Mouse (Mus musculus) E14TG2a.4 (cell line): Measurements from ENCODE around the gene Zic4.

Experiments used
- H3K27me3 ChIP-seq: 2 replicates; pipeline ENCODE4 v1.6.1; 2014; ENCODE audit warnings: low read length, control low read depth; ENCODE audit not compliant: insufficient read depth
- H3K36me3 ChIP-seq: 2 replicates; pipeline ENCODE4 v1.6.1; 2014; ENCODE audit warnings: low read length, control low read depth; ENCODE audit not compliant: insufficient read depth
- H3K4me1 ChIP-seq: replicated peaks from 2 replicates; pipeline ENCODE4 v1.6.1; 2014; ENCODE audit warnings: low read depth, low read length, control low read depth
- H3K4me3 ChIP-seq: replicated peaks from 2 replicates; pipeline ENCODE4 v1.5.1; 2014; ENCODE audit warnings: mild to moderate bottlenecking, low read length
- H3K9me3 ChIP-seq: 2 replicates; pipeline ENCODE4 v1.6.1; 2014; ENCODE audit warnings: low read length, control low read depth
- CTCF ChIP-seq: conservative IDR thresholded peaks from 2 replicates; pipeline ENCODE4 v1.5.1; 2014; ENCODE audit warnings: low read length
- NANOG ChIP-seq: IDR thresholded peaks from 2 replicates; pipeline ENCODE4 v1.6.1; 2014; ENCODE audit warnings: borderline replicate concordance, low read length, mixed read lengths
- POU5F1 ChIP-seq: IDR thresholded peaks from 2 replicates; pipeline ENCODE4 v1.6.1; 2014; ENCODE audit warnings: low read length, borderline replicate concordance

Gene Zic4

GRCm38 (mm10) chr9:91361856-91362601 lies at the start of gene Zic4:
Gene Zic4 (plus strand): TSS chr9:91362413.
- peak within 1 kb of the TSS; percentile 62 for H3K4me3 ChIP-seq
- TF ChIP-seq NANOG (no peak), CTCF (no peak), POU5F1 (no peak)
- H3K4me1 ChIP-seq = peaks cover 31% of the 10 kb centered on the region
- H3K27me3 ChIP-seq = peaks cover 78% of the 10 kb centered on the region
- no peaks in the 10 kb centered on the region for H3K36me3 ChIP-seq
- H3K9me3 ChIP-seq = no peaks in the 10 kb centered on the region

DNA sequence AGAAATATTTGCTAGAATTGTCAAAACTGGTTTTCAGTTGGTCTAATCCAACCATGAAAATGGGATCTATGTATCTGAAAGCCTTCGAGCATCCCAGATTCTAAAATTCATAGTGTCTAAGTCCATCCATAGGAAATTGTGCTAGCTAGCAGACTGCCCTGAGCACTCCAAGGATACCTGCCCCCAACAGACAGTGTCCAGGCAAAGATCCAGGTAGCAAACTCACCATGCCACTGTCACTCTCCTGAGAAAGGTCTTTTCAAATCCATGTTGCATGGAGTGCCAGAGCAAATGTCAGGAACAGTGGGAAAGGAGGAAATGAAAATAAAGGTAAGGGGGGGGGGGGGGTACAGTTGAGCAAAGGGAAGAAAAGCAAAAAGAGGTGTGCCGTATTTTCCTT lies 14.6 kb upstream of the Zic4 start:
- TF ChIP-seq CTCF (no peak), NANOG (no peak), POU5F1 (no peak)
- no peaks in the 10 kb centered on the region for H3K9me3 ChIP-seq
- H3K4me1 ChIP-seq = peaks cover 7% of the 10 kb centered on the region; the same call in 1 of the 2 replicates
- H3K36me3 ChIP-seq = no peaks in the 10 kb centered on the region
- peaks cover 24% of the 10 kb centered on the region for H3K27me3 ChIP-seq
- H3K4me3 ChIP-seq = no peak overlapping the region

GRCm38 (mm10) chr9:91348746-91349145 lies 13.5 kb upstream of the Zic4 start:
- H3K27me3 ChIP-seq = peaks cover 36% of the 10 kb centered on the region
- H3K4me3 ChIP-seq = no peak overlapping the region
- TF ChIP-seq POU5F1 = no peak
- TF ChIP-seq CTCF = no peak
- no peak for TF ChIP-seq NANOG
- no peaks in the 10 kb centered on the region for H3K36me3 ChIP-seq
- H3K9me3 ChIP-seq = no peaks in the 10 kb centered on the region
- H3K4me1 ChIP-seq = peaks cover 11% of the 10 kb centered on the region

- no peak for TF ChIP-seq CTCF
- no peak for TF ChIP-seq POU5F1
- no peak for TF ChIP-seq NANOG
Measured at GRCm38 (mm10) chr9:91350211-91350791, 11.9 kb upstream of the Zic4 start.

DNA sequence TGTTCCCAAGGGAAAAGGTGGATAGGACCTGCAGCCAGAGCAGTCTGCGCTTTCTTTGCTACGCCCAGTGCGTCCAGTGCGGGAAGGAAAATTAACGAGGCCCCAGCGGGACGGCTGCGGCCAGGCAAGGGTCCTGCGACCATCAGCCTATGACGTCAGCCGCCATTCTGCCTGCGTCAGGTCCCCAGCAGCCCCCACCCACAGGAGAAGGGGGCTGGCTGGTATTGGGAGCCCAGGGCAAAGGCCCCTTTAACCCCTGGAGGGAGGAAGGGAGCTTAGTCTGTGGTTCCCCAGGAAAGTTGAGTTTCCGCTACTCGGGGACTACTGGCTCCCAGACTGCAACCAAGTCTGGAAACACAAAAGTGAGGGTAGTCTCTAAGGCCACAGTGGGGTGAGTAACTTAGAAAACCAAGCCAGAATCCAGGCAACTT lies 11.3 kb upstream of the Zic4 start:
- TF ChIP-seq CTCF (no peak), POU5F1 (no peak), NANOG (no peak)
- no peaks in the 10 kb centered on the region for H3K36me3 ChIP-seq
- H3K4me1 ChIP-seq = peaks cover 22% of the 10 kb centered on the region
- H3K9me3 ChIP-seq = no peaks in the 10 kb centered on the region
- peak overlapping the region; percentile 45 for H3K4me3 ChIP-seq
- H3K27me3 ChIP-seq = peaks cover 55% of the 10 kb centered on the region

More at GRCm38 (mm10) chr9:91350211-91350791, 11.9 kb upstream of the Zic4 start:
- no peaks in the 10 kb centered on the region for H3K36me3 ChIP-seq
- H3K4me1 ChIP-seq = peaks cover 19% of the 10 kb centered on the region
- H3K4me3 ChIP-seq = peak overlapping the region; percentile 45
- H3K9me3 ChIP-seq = no peaks in the 10 kb centered on the region
- peaks cover 51% of the 10 kb centered on the region for H3K27me3 ChIP-seq

GRCm38 (mm10) chr9:91351361-91351760 lies 10.9 kb upstream of the Zic4 start:
- Histone ChIP-seq H3K27me3 (peaks cover 59% of the 10 kb centered on the region), H3K36me3 (no peaks in the 10 kb centered on the region), H3K4me1 (peaks cover 24% of the 10 kb centered on the region), H3K9me3 (no peaks in the 10 kb centered on the region), H3K4me3 (no peak overlapping the region)
- TF ChIP-seq NANOG = no peak
- TF ChIP-seq CTCF = no peak
- no peak for TF ChIP-seq POU5F1

GRCm38 (mm10) chr9:91351961-91352411 lies 10.2 kb upstream of the Zic4 start:
- Histone ChIP-seq H3K9me3 (no peaks in the 10 kb centered on the region), H3K4me1 (peaks cover 24% of the 10 kb centered on the region), H3K36me3 (no peaks in the 10 kb centered on the region), H3K4me3 (no peak overlapping the region), H3K27me3 (peaks cover 66% of the 10 kb centered on the region)
- no peak for TF ChIP-seq NANOG
- no peak for TF ChIP-seq CTCF
- TF ChIP-seq POU5F1 = no peak

DNA sequence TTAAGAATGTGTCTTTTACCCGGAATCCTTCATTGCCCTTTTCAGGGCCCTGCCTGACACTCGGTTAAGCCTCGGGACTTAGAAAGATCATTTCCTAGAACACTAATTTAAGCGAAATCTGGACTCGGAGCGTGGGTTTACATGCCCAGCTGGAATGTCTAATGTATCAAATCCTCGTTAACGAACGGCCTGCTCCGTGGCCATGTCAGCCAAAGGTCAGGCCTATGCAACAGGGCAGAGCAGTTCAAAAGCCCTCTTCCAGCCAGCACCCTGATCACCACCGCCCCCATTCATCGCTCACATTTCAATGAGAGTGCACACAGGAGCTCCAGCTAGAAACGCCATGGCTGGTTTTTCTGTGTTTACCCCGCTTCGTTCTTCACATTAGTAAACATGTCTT lies 9.4 kb upstream of the Zic4 start:
- Histone ChIP-seq H3K4me1 (peaks cover 24% of the 10 kb centered on the region), H3K4me3 (no peak overlapping the region), H3K27me3 (peaks cover 71% of the 10 kb centered on the region), H3K9me3 (no peaks in the 10 kb centered on the region), H3K36me3 (no peaks in the 10 kb centered on the region)
- no peak for TF ChIP-seq NANOG
- TF ChIP-seq CTCF = no peak
- TF ChIP-seq POU5F1 = no peak
